Mouse (Mus musculus): ENCODE data around the gene Armc3. TPM values are rescaled to one million over a fixed set of nuclear protein-coding genes. Genes with fewer than 3 reads are reported as not detected.

The Armc3 gene
- 1 to 10 TPM; 2.6 to 3.0 TPM for total RNA-seq (2023)

DNA sequence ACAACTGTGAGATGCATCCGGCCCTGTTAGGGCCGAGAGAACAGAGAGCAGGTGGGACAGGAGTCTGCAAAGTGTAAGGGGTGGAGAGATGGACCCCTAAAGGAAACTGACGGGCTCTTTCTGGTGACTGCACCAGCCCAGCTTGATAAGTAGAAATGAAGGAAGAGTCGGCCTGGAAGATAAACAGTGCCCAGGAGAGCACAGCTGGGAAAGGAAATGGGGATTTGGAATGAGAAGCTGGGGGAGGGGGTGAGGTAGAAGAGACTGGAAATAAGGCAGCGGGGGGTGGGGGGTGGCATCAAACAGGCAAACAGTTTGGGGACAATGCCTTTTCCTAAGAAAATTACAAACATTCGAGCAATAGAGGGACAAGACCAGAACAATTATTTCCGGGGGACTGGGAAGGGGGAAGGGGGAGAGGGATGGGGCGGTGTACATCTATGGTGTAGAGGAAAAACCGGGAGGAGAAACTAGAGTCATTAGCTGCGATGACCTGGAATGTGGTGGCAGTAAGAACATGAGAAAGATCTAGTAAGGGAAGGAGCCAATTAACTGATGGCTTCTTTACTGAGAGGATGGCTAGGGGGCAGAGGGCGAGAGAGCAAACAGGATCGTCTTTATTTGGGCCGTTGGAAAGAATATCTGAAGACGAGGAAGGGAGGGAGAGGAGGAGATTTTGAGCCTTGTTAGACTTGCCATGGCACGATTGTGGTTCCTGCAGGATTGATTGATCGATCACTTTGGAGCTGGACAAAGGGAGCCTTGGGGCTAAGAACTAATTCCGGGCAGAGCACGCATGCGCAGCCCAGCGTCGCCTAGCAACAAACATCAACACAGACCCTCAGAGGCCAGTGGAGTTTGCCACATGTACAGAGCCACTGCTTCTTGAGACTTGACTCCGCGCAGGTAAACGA, at the start of gene Armc3:
Armc3 (plus strand) TSS at position 851 of the 914 bp plus-strand sequence.

Other genes starting within 250 kb of the Armc3 start
- gene Pip4k2a, start 201.2 kb upstream of the Armc3 start, total RNA-seq (2023), result 10 to 100 TPM; 66.3 to 72.9 TPM
- 1 to 10 TPM; 1.2 to 1.4 TPM for gene 4930426L09Rik, start 201.0 kb upstream of the Armc3 start, total RNA-seq (2023)
- gene Msrb2, start 172.1 kb downstream of the Armc3 start, total RNA-seq (2023), result 10 to 100 TPM; 12.0 to 16.5 TPM
- not detected for gene Ptf1a, start 246.4 kb downstream of the Armc3 start, total RNA-seq (2023)